Mouse (Mus musculus) neural tube, embryonic 11.5 days (tissue): Measurements from ENCODE around the gene Syt5. TPM values are rescaled to one million over a fixed set of nuclear protein-coding genes. Genes with fewer than 3 reads are reported as not detected.
A peak's percentile ranks its signal among the peaks of the same experiment; 100 is the strongest.
"Not testable (repeated sequence)": the region's sequence is repeated elsewhere in the genome, so short reads cannot be mapped to it uniquely, and the experiment has no call there.

Source experiments
- ATAC-seq: fragments of 200-750 bp; cut with Nextera tagmentation; 2 replicates; pipeline ENCODE4 v1.8.0; 2017; ENCODE audit warnings: moderate number of reproducible peaks, mild to moderate bottlenecking, moderate TSS enrichment, moderate library complexity; ENCODE audit not compliant: insufficient read depth, low FRiP score, low TSS enrichment
- DNase-seq: peaks from one replicate; pipeline ENCODE4 v3.0.0-alpha.2; 2015; ENCODE audit warnings: low spot score
- H3K27ac ChIP-seq: fragments of 300-500 bp; sonication (generic); 2 replicates; pipeline ENCODE4 v1.5.1; 2014; ENCODE audit warnings: low read depth, mild to moderate bottlenecking, low read length
- H3K27me3 ChIP-seq: fragments of 300-500 bp; sonication (generic); 2 replicates; pipeline ENCODE4 v1.6.1; 2014; ENCODE audit warnings: mild to moderate bottlenecking, low read length, mixed read lengths; ENCODE audit not compliant: control insufficient read depth, insufficient read depth
- H3K36me3 ChIP-seq: fragments of 300-500 bp; sonication (generic); 2 replicates; pipeline ENCODE4 v1.6.1; 2014; ENCODE audit warnings: mild to moderate bottlenecking, low read length, moderate library complexity, mixed read lengths; ENCODE audit not compliant: control insufficient read depth, insufficient read depth
- H3K4me1 ChIP-seq: fragments of 300-500 bp; sonication (generic); 2 replicates; pipeline ENCODE4 v1.6.1; 2014; ENCODE audit warnings: low read length, mixed read lengths; ENCODE audit not compliant: control insufficient read depth, insufficient read depth
- H3K4me2 ChIP-seq: fragments of 300-500 bp; sonication (generic); 2 replicates; pipeline ENCODE4 v1.6.1; 2014; ENCODE audit warnings: low read depth, mild to moderate bottlenecking, moderate library complexity
- H3K4me3 ChIP-seq: fragments of 300-500 bp; sonication (generic); 2 replicates; pipeline ENCODE4 v1.5.1; 2014; ENCODE audit warnings: low read depth, low read length
- H3K9ac ChIP-seq: fragments of 300-500 bp; sonication (generic); 2 replicates; pipeline ENCODE4 v1.6.1; 2014; ENCODE audit warnings: mild to moderate bottlenecking, low read length
- H3K9me3 ChIP-seq: fragments of 300-500 bp; sonication (generic); 2 replicates; pipeline ENCODE4 v1.6.1; 2016; ENCODE audit warnings: low read length; ENCODE audit not compliant: control insufficient read depth
- WGBS: fragments of 180-500 bp; shearing (Covaris S2); extraction: QIAGEN DNeasy Blood & Tissue Kit; methylation state at CpG from one replicate; pipeline ENCODE4 v1.1.7; 2014; 5-methylcytosine and 5-hydroxymethylcytosine counted together
- polyA plus RNA-seq: library from polyadenylated mRNA; unstranded; fragments of >200 nt; fragmentation: Nextera tagmentation; extraction: Ambion mirVana; gene quantifications from 2 replicates; pipeline ENCODE4 v1.2.1, GENCODE M21; 2014

Syt5 gene
- polyA plus RNA-seq, result 9.0 and 10.8 TPM in 2 replicates

- DNase-seq, result peak; percentile 60
- Histone ChIP-seq H3K9me3 (no peaks in the 10 kb centered on the region), H3K9ac (peak within 1 kb of the TSS; percentile 50), H3K4me2 (peak within 1 kb of the TSS; percentile 44), H3K36me3 (no peaks in the 10 kb centered on the region), H3K4me3 (peak within 1 kb of the TSS; percentile 27), H3K27me3 (no peaks in the 10 kb centered on the region), H3K27ac (peak within 1 kb of the TSS; percentile 56; the same call in 1 of the 2 replicates), H3K4me1 (0 out of 2 replicates have a peak, but pooled peaks cover 8% of the 10 kb centered on the region)
- ATAC-seq, result peak; percentile 43
- 5% methylated on average over 33 of the region's 33 CpGs for WGBS
Measured at GRCm38 (mm10) chr7:4547221-4547641, at the start of gene Syt5. Syt5 (minus strand) TSS chr7:4547541.

GRCm38 (mm10) chr7:4597046-4597445 is 49.7 kb upstream of the Syt5 start:
- H3K9ac ChIP-seq, ATAC-seq, H3K27ac ChIP-seq, H3K36me3 ChIP-seq, H3K9me3 ChIP-seq, H3K4me3 ChIP-seq, H3K27me3 ChIP-seq, DNase-seq, H3K4me2 ChIP-seq, H3K4me1 ChIP-seq: not testable (repeated sequence)
- 80% methylated on average over 4 of the region's 4 CpGs for WGBS

- not testable (repeated sequence) for H3K27me3 ChIP-seq, H3K4me2 ChIP-seq, DNase-seq, H3K9ac ChIP-seq, H3K9me3 ChIP-seq, H3K36me3 ChIP-seq, H3K27ac ChIP-seq, H3K4me3 ChIP-seq, ATAC-seq, H3K4me1 ChIP-seq
- WGBS, result 89% methylated on average over 3 of the region's 3 CpGs
Measured at GRCm38 (mm10) chr7:4581481-4581880, 34.1 kb upstream of the Syt5 start.

GRCm38 (mm10) chr7:4572361-4572760 is 25.0 kb upstream of the Syt5 start:
- H3K4me3 ChIP-seq, DNase-seq, H3K9me3 ChIP-seq, H3K9ac ChIP-seq, ATAC-seq, H3K4me2 ChIP-seq, H3K27me3 ChIP-seq, H3K36me3 ChIP-seq, H3K4me1 ChIP-seq, H3K27ac ChIP-seq: not testable (repeated sequence)
- WGBS, result 61% methylated on average over 2 of the region's 2 CpGs

GRCm38 (mm10) chr7:4562660-4563059 is 15.3 kb upstream of the Syt5 start:
- H3K9me3 ChIP-seq, result no peaks in the 10 kb centered on the region
- H3K27me3 ChIP-seq, result no peaks in the 10 kb centered on the region
- H3K9ac ChIP-seq, result no peak overlapping the region
- no peaks in the 10 kb centered on the region for H3K36me3 ChIP-seq
- H3K4me2 ChIP-seq, result no peak overlapping the region
- H3K27ac ChIP-seq, result no peak overlapping the region
- no peaks in the 10 kb centered on the region for H3K4me1 ChIP-seq
- H3K4me3 ChIP-seq, result no peak overlapping the region
- 89% methylated on average over 3 of the region's 3 CpGs for WGBS
- DNase-seq, result no peak
- ATAC-seq, result no peak

GRCm38 (mm10) chr7:4557167-4557560 is 9.8 kb upstream of the Syt5 start:
- no peak for DNase-seq
- WGBS, result 70% methylated on average over 6 of the region's 6 CpGs
- Histone ChIP-seq H3K4me2 (no peak overlapping the region), H3K9me3 (no peaks in the 10 kb centered on the region), H3K36me3 (no peaks in the 10 kb centered on the region), H3K9ac (no peak overlapping the region), H3K27me3 (no peaks in the 10 kb centered on the region), H3K4me3 (no peak overlapping the region), H3K27ac (no peak overlapping the region), H3K4me1 (no peaks in the 10 kb centered on the region)
- ATAC-seq, result peak; percentile 9; the same call in 1 of the 2 replicates

GRCm38 (mm10) chr7:4556256-4557166 is 9.2 kb upstream of the Syt5 start:
- no peaks in the 10 kb centered on the region for H3K9me3 ChIP-seq
- H3K4me2 ChIP-seq, result no peak overlapping the region
- no peak overlapping the region for H3K27ac ChIP-seq
- no peak overlapping the region for H3K9ac ChIP-seq
- H3K4me1 ChIP-seq, result no peaks in the 10 kb centered on the region
- no peaks in the 10 kb centered on the region for H3K36me3 ChIP-seq
- no peaks in the 10 kb centered on the region for H3K27me3 ChIP-seq
- peak; percentile 85 for DNase-seq
- peak; percentile 82 for ATAC-seq
- 25% methylated on average over 15 of the region's 15 CpGs for WGBS
- no peak overlapping the region for H3K4me3 ChIP-seq

GRCm38 (mm10) chr7:4546591-4547131 is 680 bp downstream of the Syt5 start:
- H3K4me1 ChIP-seq, result 0 out of 2 replicates have a peak, but pooled peaks cover 8% of the 10 kb centered on the region
- H3K9me3 ChIP-seq, result no peaks in the 10 kb centered on the region
- no peaks in the 10 kb centered on the region for H3K36me3 ChIP-seq
- WGBS, result 4% methylated on average over 26 of the region's 26 CpGs
- peak overlapping the region; percentile 56; the same call in 1 of the 2 replicates for H3K27ac ChIP-seq
- H3K4me2 ChIP-seq, result peak overlapping the region; percentile 44
- ATAC-seq (peak; percentile 95), DNase-seq (peak; percentile 91)
- peak overlapping the region; percentile 27 for H3K4me3 ChIP-seq
- H3K9ac ChIP-seq, result peak overlapping the region; percentile 50
- no peaks in the 10 kb centered on the region for H3K27me3 ChIP-seq
